Mouse (Mus musculus) lung, postnatal 0 days (tissue): ENCODE results near the gene Gimap4. TPM values are rescaled to one million over a fixed set of nuclear protein-coding genes. Genes with fewer than 3 reads are reported as not detected.

Experiments used
- ATAC-seq: fragments of 200-750 bp; cut with Nextera tagmentation; 2 replicates; pipeline ENCODE4 v1.8.0; 2017; ENCODE audit warnings: moderate library complexity
- DNase-seq: peaks from one replicate; pipeline ENCODE4 v3.0.0-alpha.2; 2016; ENCODE audit warnings: low spot score
- H3K27ac ChIP-seq: fragments of 300-500 bp; sonication (generic); 2 replicates; pipeline ENCODE4 v1.5.1; 2014; ENCODE audit warnings: antibody characterized with exemption, mild to moderate bottlenecking, low read length, mixed read lengths
- H3K27me3 ChIP-seq: fragments of 300-500 bp; sonication (generic); replicated peaks from 2 replicates; pipeline ENCODE4 v1.6.1; 2014; ENCODE audit warnings: low read length, mixed read lengths; ENCODE audit not compliant: insufficient read depth
- H3K36me3 ChIP-seq: fragments of 300-500 bp; sonication (generic); 2 replicates; pipeline ENCODE4 v1.6.1; 2014; ENCODE audit warnings: low read length, mixed read lengths; ENCODE audit not compliant: insufficient read depth
- H3K4me1 ChIP-seq: fragments of 300-500 bp; sonication (generic); 2 replicates; pipeline ENCODE4 v1.6.1; 2014; ENCODE audit warnings: antibody characterized with exemption, low read depth, low read length, mixed read lengths; ENCODE audit not compliant: insufficient read depth
- H3K4me2 ChIP-seq: fragments of 300-500 bp; sonication (generic); replicated peaks from 2 replicates; pipeline ENCODE4 v1.6.1; 2014; ENCODE audit warnings: low read depth, mild to moderate bottlenecking, low read length, moderate library complexity, mixed read lengths
- H3K4me3 ChIP-seq: fragments of 300-500 bp; sonication (generic); 2 replicates; pipeline ENCODE4 v1.5.1; 2014; ENCODE audit warnings: low read depth, low read length
- H3K9ac ChIP-seq: fragments of 300-500 bp; sonication (generic); replicated peaks from 2 replicates; pipeline ENCODE4 v1.6.1; 2014; ENCODE audit warnings: low read depth, mild to moderate bottlenecking
- H3K9me3 ChIP-seq: fragments of 300-500 bp; sonication (generic); 2 replicates; pipeline ENCODE4 v1.6.1; 2016; ENCODE audit warnings: low read length, mixed read lengths
- CTCF ChIP-seq: IDR thresholded peaks from 2 replicates; pipeline ENCODE4 v1.5.1; 2016; ENCODE audit warnings: antibody characterized with exemption, mild to moderate bottlenecking
- EP300 ChIP-seq: IDR thresholded peaks from 2 replicates; pipeline ENCODE4 v1.6.1; 2016; ENCODE audit warnings: antibody characterized with exemption, mild to moderate bottlenecking, control low read depth
- whole genome bisulfite sequencing: fragments of 180-500 bp; shearing (Covaris S2); extraction: QIAGEN DNeasy Blood & Tissue Kit; methylation state at CpG from one replicate; pipeline ENCODE4 v1.1.7; 2014; 5-methylcytosine and 5-hydroxymethylcytosine counted together
- polyA plus RNA-seq: library from polyadenylated mRNA; unstranded; fragments of >200 nt; fragmentation: Nextera tagmentation; extraction: Ambion mirVana; gene quantifications from 2 replicates; pipeline ENCODE4 v1.2.1, GENCODE M21; 2015

The Gimap4 gene
- polyA plus RNA-seq: 129 and 151 TPM in 2 replicates

GRCm38 (mm10) chr6:48684319-48684718, at the start of gene Gimap4:
Gimap4 (plus strand) TSS chr6:48684549.
- peak within 1 kb of the TSS; percentile 55 for H3K27ac ChIP-seq
- peak; percentile 54; the same call in 1 of the 2 replicates for ATAC-seq
- peak within 1 kb of the TSS; percentile 19 for H3K4me2 ChIP-seq
- TF ChIP-seq EP300 (no peak), CTCF (no peak)
- no peaks in the 10 kb centered on the region for H3K27me3 ChIP-seq
- WGBS: 48% methylated on average over 5 of the region's 5 CpGs
- no peaks in the 10 kb centered on the region for H3K36me3 ChIP-seq
- no peaks in the 10 kb centered on the region for H3K9me3 ChIP-seq
- no peak for DNase-seq
- no peak within 1 kb of the TSS; the same call in 1 of the 2 replicates for H3K9ac ChIP-seq
- peak within 1 kb of the TSS; percentile 15 for H3K4me3 ChIP-seq
- H3K4me1 ChIP-seq: no peaks in the 10 kb centered on the region

- H3K27ac ChIP-seq: no peak overlapping the region
- no peaks in the 10 kb centered on the region for H3K36me3 ChIP-seq
- DNase-seq: no peak
- no peaks in the 10 kb centered on the region for H3K27me3 ChIP-seq
- no peak for ATAC-seq
- H3K9ac ChIP-seq: no peak overlapping the region
- H3K4me2 ChIP-seq: no peak overlapping the region
- H3K4me1 ChIP-seq: no peaks in the 10 kb centered on the region
- no peaks in the 10 kb centered on the region for H3K9me3 ChIP-seq
- TF ChIP-seq CTCF (no peak), EP300 (no peak)
- 76% methylated on average over 2 of the region's 2 CpGs for WGBS
- H3K4me3 ChIP-seq: no peak overlapping the region
Measured at GRCm38 (mm10) chr6:48635105-48635504, 49.2 kb upstream of the Gimap4 start.

GRCm38 (mm10) chr6:48636515-48636914, 47.8 kb upstream of the Gimap4 start:
- H3K27me3 ChIP-seq: no peaks in the 10 kb centered on the region
- WGBS: 70% methylated on average over 6 of the region's 6 CpGs
- no peaks in the 10 kb centered on the region for H3K9me3 ChIP-seq
- ATAC-seq (no peak), DNase-seq (no peak)
- H3K36me3 ChIP-seq: no peaks in the 10 kb centered on the region
- TF ChIP-seq EP300 (no peak), CTCF (no peak)
- H3K4me2 ChIP-seq: no peak overlapping the region
- H3K9ac ChIP-seq: no peak overlapping the region
- no peaks in the 10 kb centered on the region for H3K4me1 ChIP-seq
- H3K27ac ChIP-seq: no peak overlapping the region
- no peak overlapping the region for H3K4me3 ChIP-seq

DNA sequence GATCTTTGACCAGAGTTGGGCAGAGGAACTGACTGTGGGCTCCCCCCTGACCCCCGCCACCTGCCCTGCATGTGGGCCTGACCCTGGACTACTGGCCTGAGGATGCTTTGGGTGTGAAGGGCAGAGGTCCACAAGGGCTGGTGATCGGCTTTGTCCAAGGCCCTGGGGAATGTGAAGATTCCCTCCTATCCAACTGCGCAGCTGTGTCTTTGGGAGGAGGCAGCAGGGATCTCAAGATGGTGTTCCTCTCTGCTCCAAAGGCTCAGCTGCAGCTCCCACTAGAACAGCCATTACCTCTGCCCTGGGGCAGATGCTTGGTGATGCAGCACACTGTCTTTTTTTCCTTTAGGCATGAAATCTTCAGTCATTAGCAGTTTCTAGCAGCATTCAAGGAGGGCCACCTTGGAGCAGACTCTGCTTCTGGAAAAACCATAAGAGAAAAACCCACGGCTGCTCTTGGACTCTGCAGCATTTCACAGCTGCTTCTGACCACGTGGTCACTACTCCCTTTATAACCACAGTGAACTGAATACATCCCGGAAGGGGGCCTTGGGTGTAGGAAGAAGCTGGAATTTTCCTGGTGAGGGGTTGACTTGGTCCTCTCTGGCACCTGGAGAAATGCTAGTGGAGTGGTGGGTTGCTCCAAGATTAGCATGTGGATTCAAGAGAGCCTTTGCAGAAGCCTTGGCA, 46.4 kb upstream of the Gimap4 start:
- 66% methylated on average over 6 of the region's 6 CpGs for WGBS
- H3K9ac ChIP-seq: no peak overlapping the region
- H3K27me3 ChIP-seq: no peaks in the 10 kb centered on the region
- H3K36me3 ChIP-seq: no peaks in the 10 kb centered on the region
- H3K4me3 ChIP-seq: no peak overlapping the region
- no peak for TF ChIP-seq EP300
- no peak for TF ChIP-seq CTCF
- ATAC-seq (no peak), DNase-seq (no peak)
- H3K4me2 ChIP-seq: no peak overlapping the region
- H3K27ac ChIP-seq: no peak overlapping the region
- no peaks in the 10 kb centered on the region for H3K9me3 ChIP-seq
- no peaks in the 10 kb centered on the region for H3K4me1 ChIP-seq

GRCm38 (mm10) chr6:48638553-48638952, 45.8 kb upstream of the Gimap4 start:
- TF ChIP-seq EP300: no peak
- TF ChIP-seq CTCF: no peak
- H3K4me3 ChIP-seq: no peak overlapping the region
- no peaks in the 10 kb centered on the region for H3K36me3 ChIP-seq
- no peaks in the 10 kb centered on the region for H3K4me1 ChIP-seq
- WGBS: 40% methylated on average over 2 of the region's 2 CpGs
- H3K27me3 ChIP-seq: no peaks in the 10 kb centered on the region
- H3K9ac ChIP-seq: no peak overlapping the region
- H3K27ac ChIP-seq: no peak overlapping the region
- H3K4me2 ChIP-seq: no peak overlapping the region
- DNase-seq (no peak), ATAC-seq (no peak)
- no peaks in the 10 kb centered on the region for H3K9me3 ChIP-seq

- no peak overlapping the region for H3K4me3 ChIP-seq
- H3K9ac ChIP-seq: no peak overlapping the region
- no peak overlapping the region for H3K27ac ChIP-seq
- no peaks in the 10 kb centered on the region for H3K36me3 ChIP-seq
- no peaks in the 10 kb centered on the region for H3K27me3 ChIP-seq
- no peak overlapping the region for H3K4me2 ChIP-seq
- no peak for DNase-seq
- no peak for TF ChIP-seq EP300
- TF ChIP-seq CTCF: no peak
- ATAC-seq: no peak
- 71% methylated on average over 6 of the region's 6 CpGs for WGBS
- no peaks in the 10 kb centered on the region for H3K9me3 ChIP-seq
- no peaks in the 10 kb centered on the region for H3K4me1 ChIP-seq
Measured at GRCm38 (mm10) chr6:48641391-48641790, 43.0 kb upstream of the Gimap4 start.
